Mouse (Mus musculus): Measurements from ENCODE around the gene Gdpd1.

Gene Gdpd1

GRCm38 (mm10) chr11:86992461-86992988, 81.3 kb downstream of the Gdpd1 start:
- DNase-seq (ENCODE audit: low spot score in 2 of 2), result no peak

- DNase-seq (ENCODE audit: low spot score in 2 of 2), result no peak
Measured at GRCm38 (mm10) chr11:86991241-86991640, 82.6 kb downstream of the Gdpd1 start.

- DNase-seq (ENCODE audit: low spot score in 2 of 2), result no peak
Measured at GRCm38 (mm10) chr11:86990309-86990708, 83.6 kb downstream of the Gdpd1 start.

GRCm38 (mm10) chr11:86984990-86985389, 88.9 kb downstream of the Gdpd1 start:
- DNase-seq (ENCODE audit: low spot score in 2 of 2), result no peak
